Mouse (Mus musculus): Measurements from ENCODE around the gene Gnaz.

DNA sequence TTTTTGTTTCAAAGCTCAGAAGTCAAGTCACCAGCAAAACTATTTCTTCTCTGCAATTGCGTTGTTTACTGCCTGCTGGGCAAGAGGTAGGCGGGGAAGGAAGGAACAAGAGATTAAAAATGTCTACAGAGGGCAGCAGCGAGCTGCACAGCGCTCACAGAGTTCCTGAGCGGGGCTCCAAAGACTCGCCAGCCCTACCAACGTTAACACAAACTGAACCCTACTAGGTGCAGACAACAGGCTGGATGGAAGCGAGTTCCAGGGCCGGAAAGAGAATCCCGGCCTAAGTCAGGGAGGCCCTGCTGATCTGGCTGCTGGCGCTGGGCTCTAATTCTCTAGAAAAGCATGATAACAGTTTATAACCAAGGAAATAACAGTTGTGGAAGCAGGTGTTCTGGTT, 92.4 kb downstream of the Gnaz start:
- TF ChIP-seq CTCF (IDR thresholded peaks at IDR 0.05; ENCODE audit: low read depth, low read length) (no peak), TAL1 (conservative IDR thresholded peaks at IDR 0.05; ENCODE audit: low read depth, low read length) (no peak), POLR2AphosphoS5 (IDR thresholded peaks at IDR 0.05; ENCODE audit: insufficient replicate concordance, low read depth, low read length) (no peak), GATA1 (IDR thresholded peaks at IDR 0.05; ENCODE audit: borderline replicate concordance, low read length) (no peak), GATA2 (IDR thresholded peaks at IDR 0.05; ENCODE audit: borderline replicate concordance, low read depth, low read length) (no peak)
